Mouse (Mus musculus): Measurements from ENCODE around the gene Ltbp1.
"Not testable (repeated sequence)": the region's sequence is repeated elsewhere in the genome, so short reads cannot be mapped to it uniquely, and the experiment has no call there.

The Ltbp1 gene

GRCm38 (mm10) chr17:75110252-75111205, 105.2 kb downstream of the Ltbp1 start:
- peak; percentile 84 for DNase-seq (ENCODE audit: inconsistent ontology term)

DNA sequence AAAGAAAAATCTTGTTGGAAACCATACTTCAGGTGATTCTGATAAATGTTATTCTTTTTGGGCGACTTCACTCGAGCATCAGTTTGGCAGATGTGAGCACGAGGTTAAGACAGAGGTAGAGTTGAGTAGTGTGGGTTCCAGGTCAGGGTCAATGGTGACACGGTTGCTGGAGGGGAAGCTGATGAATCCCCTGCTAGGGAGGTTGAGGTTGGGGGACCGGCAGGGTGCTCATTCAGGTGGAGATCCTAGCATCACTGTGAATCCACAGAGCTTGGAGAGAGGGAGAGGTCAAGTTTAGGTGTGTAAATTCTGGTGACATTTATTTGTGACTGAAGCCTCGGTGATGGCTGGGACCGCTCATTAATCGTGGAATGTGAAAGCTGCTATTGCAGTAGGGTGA, 110.2 kb downstream of the Ltbp1 start:
- DNase-seq (ENCODE audit: inconsistent ontology term) = no peak

DNA sequence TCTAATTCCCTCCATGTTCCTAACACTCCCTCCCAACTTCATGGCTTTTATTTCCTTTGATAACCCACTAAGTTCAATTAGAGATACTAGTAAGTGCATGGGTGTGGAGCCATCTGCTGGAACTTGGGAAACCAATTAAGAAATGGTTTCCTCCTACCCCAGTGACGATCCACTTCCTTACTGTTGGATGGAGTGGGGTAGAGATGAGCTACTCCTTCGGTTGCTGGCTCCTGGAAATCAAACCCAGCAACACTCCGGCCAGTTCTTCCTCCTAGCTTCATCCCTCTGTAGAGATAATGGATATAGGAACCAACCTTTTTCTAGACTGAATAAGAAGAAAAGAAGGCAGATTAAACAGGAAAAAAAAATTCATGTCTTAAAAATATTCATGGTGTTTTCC, 113.5 kb downstream of the Ltbp1 start:
- DNase-seq (ENCODE audit: inconsistent ontology term) = no peak

DNA sequence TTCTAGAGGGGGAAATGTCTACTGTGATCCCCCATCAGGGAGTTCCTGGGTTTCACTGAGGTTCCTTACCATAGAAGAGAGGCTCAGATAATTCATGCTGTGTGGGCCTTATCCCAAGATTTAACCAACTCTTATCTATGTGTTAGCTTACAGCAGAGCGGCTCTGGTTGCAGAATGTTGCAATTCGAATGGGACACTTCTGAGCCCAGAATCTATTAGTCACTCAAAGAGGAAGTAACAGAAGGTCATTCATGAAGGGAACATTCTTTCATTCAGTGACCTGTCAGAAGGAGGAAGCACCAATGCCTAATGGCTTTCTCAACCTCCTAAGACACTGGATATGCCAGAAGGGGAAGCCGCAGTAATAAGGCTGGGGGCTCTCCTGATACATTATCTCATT, 114.1 kb downstream of the Ltbp1 start:
- DNase-seq (ENCODE audit: inconsistent ontology term) = peak; percentile 66

- DNase-seq (ENCODE audit: inconsistent ontology term) = no peak
Measured at GRCm38 (mm10) chr17:75120071-75120470, 114.7 kb downstream of the Ltbp1 start.

DNA sequence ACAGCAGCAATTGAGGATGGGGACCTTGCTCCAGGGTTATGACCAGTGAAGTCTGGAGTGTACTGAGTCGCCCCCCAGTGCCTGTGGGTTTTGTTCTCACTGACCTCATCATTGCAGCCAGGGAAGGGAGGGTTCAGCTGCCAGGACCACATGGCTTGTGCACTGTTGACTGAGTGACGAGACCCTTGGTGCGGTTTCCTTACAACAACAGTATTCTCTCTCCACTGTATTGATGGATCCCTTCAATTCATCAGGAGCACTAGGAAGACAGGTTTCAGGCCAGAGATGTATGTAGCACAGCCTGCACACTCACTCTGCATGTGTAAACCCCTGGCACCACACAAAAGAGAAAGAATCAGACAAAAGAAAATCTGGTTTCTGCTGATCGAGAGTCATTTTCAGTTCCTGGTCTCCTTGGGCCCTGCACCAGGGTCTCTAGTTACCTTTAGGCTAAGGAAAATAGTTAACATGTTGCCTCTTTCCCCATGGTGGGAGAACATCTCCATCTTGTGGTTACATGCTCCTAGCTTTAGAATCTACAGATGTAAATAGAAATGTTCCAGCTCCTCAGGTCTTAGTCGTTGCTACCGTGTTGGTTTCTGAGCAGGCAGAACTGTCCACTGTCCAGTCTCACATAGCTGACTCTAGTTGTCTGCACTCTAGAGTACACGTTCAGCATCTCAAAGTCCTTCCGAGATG, 117.4 kb downstream of the Ltbp1 start:
- DNase-seq (ENCODE audit: inconsistent ontology term) = no peak

DNA sequence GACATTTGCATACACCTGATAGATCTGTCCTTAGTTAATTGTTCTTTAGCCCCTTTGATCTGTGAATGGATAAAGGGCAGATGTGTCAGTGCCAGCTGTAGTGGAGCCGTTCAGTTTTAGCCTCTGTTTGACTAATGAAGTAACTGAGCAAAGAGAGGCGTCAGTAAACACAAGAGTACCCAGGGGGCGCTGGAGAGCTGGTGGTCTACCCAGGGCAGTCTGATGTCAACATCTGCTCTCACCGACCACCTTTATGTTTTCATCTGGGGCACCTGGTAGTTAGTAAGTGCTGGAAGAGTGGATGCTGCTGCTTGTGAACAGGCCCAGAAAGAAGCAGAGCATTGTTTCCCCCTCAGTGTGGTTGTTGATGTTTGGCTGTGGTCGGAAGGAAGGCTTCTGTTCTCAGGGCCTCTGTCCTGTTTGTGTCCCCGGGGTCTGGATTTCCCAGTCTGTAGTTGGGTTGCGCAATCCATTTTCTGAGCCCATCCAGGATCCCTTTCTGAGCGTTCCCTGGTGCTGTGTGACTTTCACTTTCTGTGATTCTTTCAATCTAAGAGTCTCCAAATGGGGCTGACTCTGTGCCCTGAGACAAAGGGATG, 123.1 kb downstream of the Ltbp1 start:
- no peak for DNase-seq (ENCODE audit: inconsistent ontology term)

DNA sequence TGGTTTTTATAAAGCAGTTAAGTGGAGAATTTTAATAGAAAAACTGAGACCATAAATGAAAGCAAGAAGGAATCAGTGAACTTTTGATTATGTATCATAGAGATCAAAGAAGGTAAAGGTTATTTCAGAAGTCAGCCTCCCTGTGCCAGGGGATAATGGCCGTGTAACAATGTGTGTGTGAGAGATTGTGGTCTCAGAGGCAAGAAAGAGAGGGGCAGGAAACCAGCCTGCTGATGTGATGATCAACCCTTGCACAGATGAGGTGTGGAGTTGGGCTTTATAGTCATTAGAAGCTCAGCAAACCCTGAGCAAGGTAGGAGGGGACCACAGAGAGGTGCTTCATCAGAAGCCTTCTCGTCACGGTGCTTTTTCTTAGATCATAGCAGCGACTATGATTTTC, 128.6 kb downstream of the Ltbp1 start:
- DNase-seq (ENCODE audit: inconsistent ontology term) = no peak

GRCm38 (mm10) chr17:75139731-75140130, 134.4 kb downstream of the Ltbp1 start:
- DNase-seq (ENCODE audit: inconsistent ontology term) = no peak

- not testable (repeated sequence) for DNase-seq (ENCODE audit: inconsistent ontology term)
Measured at GRCm38 (mm10) chr17:75142845-75143244, 137.5 kb downstream of the Ltbp1 start.

GRCm38 (mm10) chr17:75143927-75144326, 138.6 kb downstream of the Ltbp1 start:
- DNase-seq (ENCODE audit: inconsistent ontology term) = no peak

DNA sequence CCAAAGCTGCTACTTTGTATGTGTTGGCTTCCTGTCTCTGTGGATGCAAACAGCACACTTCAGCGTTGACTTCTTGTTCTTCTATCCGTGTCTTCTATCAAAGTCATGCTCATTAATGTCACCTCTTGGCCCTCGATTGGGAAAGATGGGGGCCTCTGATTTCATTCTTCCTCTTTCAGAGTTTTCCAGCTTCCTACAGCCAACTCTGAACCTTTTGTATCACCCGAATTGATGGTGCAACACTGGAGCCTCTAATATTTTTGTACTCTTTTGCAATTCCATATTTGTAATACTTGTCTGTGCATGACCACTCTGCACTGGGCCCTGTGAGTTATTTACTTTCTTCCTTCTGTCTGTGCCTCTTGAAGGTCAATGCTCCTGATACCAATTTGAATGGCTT, 141.8 kb downstream of the Ltbp1 start:
- no peak for DNase-seq (ENCODE audit: inconsistent ontology term)

GRCm38 (mm10) chr17:75151800-75152199, 146.4 kb downstream of the Ltbp1 start:
- DNase-seq (ENCODE audit: inconsistent ontology term) = no peak

- no peak for DNase-seq (ENCODE audit: inconsistent ontology term)
Measured at GRCm38 (mm10) chr17:75153088-75153487, 147.7 kb downstream of the Ltbp1 start.

DNA sequence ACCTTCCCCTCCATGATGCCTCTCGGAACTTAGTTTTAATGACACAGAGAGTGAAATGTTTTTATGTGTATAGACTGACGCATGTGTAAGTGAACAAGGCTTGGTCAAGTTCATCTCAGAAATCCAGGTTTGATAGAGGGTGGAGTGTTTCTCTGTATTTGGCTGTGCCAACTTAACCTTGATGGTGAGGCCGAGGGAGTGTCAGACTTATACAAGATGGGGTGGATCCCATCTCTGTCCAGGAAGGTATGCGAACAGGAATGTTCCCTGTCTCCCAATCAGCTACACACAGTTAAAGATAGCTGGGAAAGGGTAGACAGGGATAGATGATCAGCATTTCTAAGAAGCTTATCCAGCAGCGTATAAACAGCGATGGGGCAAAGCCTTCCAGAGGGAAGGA, 153.0 kb downstream of the Ltbp1 start:
- DNase-seq (ENCODE audit: inconsistent ontology term) = no peak

DNA sequence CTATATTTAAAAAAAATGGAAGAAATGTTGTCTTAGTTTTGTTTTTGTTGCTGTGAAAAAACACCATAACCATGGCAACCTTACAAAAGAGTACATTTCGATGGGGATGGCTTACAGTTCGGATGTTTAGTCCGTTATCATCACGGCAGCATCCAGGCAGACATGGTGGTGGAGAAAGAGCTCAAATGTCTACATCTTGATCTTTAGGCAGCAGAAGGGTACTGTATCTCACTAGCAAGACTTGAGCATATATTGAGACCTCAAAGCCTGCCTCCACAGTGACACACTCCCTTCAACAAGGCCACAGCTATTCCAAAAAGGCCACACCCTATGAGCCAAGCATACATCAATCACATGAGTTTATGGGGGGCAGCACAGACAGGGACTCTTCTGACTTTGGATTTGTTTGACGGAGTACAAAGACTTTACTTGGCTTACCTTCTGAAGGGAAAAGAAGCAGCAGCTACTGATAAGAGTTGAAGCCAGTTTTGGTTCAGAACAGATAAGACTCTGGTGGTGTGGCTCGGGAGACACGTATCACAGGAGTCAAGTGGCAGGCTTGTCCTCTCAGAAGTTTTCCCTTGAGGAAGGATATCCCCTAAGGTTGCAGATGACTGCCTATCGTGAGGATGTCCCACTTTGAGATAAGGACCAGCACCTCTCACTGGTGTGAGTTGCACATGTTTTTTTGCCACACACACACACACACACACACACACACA, 153.9 kb downstream of the Ltbp1 start:
- DNase-seq (ENCODE audit: inconsistent ontology term) = no peak

DNA sequence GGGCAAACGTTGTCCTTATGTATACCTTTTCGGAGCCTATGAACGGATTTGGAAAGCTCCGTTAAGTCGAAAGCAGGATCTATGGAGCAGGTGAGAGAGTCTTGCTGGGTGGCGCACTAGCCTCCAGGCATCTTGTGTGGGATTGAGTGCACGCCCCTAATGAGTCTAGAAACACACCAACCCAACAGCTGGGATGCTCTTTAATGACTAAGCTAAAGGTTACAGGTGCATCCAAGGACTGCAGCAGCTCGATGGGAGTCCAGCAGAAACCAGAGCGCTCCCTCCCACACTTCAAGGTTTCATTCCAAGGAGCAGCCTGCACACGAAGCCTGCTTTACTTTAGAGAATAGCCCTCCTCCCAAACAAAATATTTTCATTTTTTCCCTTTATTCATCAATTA, 155.7 kb downstream of the Ltbp1 start:
- DNase-seq (ENCODE audit: inconsistent ontology term) = no peak

DNA sequence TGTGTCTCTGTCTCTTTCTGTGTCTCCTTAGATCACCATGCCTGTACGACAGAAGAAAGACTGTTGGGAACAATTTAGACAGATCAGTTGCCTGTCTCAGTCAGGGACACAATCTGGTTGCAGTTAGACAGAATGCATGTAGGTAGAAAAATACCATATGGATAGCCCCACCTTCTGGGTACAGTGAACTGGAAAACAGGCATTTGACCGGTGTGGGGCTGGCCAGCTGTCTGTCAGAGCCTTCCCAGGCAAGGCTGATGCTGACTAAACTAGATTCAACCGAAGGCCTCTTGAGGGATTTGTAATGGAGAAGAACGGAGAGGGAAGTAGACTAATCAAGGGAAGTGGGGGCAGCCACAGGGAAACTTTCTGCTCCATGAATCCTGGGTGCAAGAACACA, 156.6 kb downstream of the Ltbp1 start:
- DNase-seq (ENCODE audit: inconsistent ontology term) = no peak

DNA sequence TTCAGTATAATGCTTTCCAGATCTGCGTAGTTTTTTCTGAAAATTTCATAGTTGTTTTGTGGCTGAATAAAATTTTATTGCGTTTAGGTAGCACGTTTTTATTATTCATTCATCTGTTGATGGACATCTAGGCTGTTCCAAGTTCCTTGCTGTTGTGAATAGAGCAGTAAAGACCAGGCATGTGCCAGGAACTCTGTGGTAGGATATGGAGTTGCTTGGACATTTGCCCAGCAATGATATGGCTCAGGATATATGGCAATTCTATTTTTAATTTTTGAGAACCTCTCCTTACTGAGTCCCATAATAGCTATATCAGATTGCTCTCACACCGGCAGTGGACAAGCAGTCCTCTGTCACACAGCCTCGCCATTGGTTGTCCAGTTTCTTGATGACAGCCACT, 159.2 kb downstream of the Ltbp1 start:
- no peak for DNase-seq (ENCODE audit: inconsistent ontology term)

DNA sequence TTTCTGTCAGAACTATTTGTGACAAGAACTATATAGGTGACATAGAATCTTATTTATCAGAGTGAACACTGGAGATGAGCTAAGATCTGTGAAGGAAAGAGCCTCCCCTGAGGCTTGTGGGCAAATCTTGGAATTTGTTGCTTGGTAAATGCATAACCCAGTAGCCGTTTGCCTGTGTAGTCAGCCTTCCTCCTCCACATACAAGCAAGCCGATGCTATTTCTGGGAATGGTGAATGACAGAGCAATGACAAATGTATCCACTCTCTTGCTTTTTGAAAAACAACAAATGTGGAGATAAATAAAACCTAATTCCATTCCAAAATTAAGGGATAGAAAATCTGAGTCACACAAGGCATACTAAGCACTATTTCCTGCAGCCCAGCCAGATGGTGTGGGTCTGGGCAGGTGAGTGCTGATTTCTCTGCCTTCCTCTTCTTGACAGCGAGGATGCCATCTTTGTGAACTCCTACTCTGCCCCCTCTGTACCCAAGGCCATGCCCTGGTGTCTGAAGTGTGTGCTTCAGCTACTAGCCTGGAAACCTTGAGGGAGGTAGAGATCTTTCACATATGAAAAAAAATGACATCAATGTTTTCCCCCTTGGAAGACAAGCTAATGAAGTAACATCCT, 163.3 kb downstream of the Ltbp1 start:
- no peak for DNase-seq (ENCODE audit: inconsistent ontology term)

DNA sequence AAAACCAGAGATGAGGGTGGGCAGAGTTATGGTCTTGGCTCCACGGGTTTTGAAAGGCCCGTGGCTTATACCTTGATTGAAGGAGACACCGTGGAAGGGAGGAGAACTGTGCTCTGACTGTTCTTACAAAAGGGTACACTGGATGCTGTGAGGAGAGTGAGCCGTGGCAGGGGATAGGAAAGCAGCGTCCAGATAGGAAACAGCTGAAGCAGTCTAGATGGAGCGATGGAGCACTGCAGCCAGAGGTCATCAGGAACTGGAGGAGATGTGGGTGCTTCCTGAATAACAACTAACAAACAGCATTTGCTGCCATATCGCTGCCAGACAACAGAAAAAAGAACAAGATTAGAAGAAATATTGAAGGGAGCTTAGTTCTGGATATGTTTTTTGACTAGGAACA, 166.3 kb downstream of the Ltbp1 start:
- DNase-seq (ENCODE audit: inconsistent ontology term) = no peak

Data from Muller cell, postnatal 12 days (primary cell).